Mouse (Mus musculus) neutrophil, adult 5-6 weeks (primary cell): ENCODE measurements at regions not wholly inside any gene's neighbourhood (a gene's known extent, or its start where the extent isn't known, plus 50 kb on each side); places are given as distances from the start of the nearest gene placed in this dataset.
A peak's percentile ranks its signal among the peaks of the same experiment; 100 is the strongest.

Experiments used
- ATAC-seq: fragments of 151-379, 151-347 bp; 2 replicates; pipeline ENCODE4 v1.8.0; 2017; ENCODE audit warnings: mild to moderate bottlenecking, moderate TSS enrichment; ENCODE audit not compliant: insufficient number of reproducible peaks, poor library complexity, low FRiP score, severe bottlenecking; ENCODE audit errors: extremely low read depth

GRCm38 (mm10) chr14:120102010-120102748 lies 59.9 kb upstream of the Oxgr1 start:
- no peak for ATAC-seq

DNA sequence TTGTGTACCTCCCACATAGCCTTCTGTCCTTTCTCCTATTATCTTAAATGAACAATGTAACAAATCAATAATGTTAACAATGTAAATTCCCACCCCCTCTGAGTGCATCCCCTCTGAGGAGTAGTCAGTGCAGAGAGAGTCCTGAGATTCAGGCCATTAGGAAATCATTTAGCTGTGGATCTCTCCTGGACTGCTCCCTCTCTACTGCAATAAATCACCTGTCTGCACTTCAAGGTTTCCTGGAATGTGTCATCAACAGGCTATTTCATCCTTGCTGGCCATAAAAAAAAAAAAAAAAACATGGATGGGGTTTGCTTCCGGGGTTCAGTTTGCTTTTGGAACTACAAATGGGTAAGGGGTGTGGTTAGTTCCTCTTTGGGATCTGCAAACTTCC lies 60.5 kb upstream of the Oxgr1 start:
- no peak for ATAC-seq

GRCm38 (mm10) chr14:120109846-120110245 lies 67.6 kb upstream of the Oxgr1 start:
- no peak for ATAC-seq

- ATAC-seq = no peak
Measured at GRCm38 (mm10) chr14:120113316-120113715, 71.1 kb upstream of the Oxgr1 start.

GRCm38 (mm10) chr14:120118582-120118981 lies 76.3 kb upstream of the Oxgr1 start:
- no peak for ATAC-seq

DNA sequence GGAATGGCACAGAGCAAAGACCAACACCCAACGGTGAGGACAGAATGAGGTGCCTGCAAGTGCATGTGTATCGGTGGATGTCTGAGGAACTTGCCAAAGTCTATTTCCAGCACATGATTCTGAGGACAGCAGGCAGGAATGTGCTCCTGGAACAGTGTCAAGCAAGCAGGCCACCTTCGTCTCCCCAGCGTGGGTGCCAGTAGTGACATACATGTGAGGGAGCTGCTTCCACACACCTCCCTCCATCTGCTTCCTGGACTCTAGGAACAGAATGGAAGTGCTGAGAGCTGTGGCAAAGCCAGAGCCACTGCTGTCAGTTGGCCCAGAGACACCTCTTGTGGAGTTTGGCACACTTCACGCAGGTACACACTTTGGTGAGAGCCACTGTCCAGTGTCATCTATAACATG lies 76.9 kb upstream of the Oxgr1 start:
- ATAC-seq = no peak

- no peak for ATAC-seq
Measured at GRCm38 (mm10) chr14:120119506-120119905, 77.3 kb upstream of the Oxgr1 start.

GRCm38 (mm10) chr14:120120261-120120660 lies 78.0 kb upstream of the Oxgr1 start:
- ATAC-seq = no peak

DNA sequence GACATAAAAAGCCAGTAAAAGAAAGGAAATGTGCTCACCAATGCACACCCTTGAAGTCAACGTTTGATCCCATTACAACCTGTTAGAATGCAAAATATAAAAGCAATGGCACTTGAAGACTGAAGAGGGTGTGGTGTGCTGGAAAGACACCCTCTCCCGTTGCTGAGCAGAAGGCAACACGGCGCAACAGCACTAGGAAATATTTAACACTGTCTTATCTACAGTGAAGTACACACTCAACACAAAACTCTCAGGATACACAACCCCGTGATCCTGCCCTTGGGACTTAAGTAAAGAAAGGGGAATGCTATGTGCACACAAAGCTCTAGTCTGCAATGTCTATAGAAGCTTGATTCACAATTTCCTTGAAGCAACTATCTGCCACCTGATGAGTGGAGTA lies 83.1 kb upstream of the Oxgr1 start:
- no peak for ATAC-seq

DNA sequence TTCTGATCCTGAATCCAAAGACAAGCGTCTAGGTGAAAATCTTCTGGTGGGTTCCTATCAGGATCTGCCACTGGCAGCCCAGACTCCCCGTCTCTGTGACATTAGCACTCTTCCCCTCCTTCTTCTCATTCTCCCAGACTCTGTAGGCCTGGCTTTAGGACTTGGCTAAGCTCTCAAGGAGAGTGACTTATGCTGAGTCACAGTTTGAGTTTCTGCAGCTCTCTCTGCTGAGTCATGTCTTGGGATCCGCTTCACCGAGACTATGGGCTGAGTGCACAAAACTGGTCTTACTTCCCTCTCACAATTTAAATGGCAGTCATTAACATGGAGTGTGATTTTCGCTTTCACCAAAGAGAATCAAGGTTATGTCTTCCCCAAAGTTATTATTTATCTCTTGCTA lies 85.2 kb upstream of the Oxgr1 start:
- no peak for ATAC-seq

DNA sequence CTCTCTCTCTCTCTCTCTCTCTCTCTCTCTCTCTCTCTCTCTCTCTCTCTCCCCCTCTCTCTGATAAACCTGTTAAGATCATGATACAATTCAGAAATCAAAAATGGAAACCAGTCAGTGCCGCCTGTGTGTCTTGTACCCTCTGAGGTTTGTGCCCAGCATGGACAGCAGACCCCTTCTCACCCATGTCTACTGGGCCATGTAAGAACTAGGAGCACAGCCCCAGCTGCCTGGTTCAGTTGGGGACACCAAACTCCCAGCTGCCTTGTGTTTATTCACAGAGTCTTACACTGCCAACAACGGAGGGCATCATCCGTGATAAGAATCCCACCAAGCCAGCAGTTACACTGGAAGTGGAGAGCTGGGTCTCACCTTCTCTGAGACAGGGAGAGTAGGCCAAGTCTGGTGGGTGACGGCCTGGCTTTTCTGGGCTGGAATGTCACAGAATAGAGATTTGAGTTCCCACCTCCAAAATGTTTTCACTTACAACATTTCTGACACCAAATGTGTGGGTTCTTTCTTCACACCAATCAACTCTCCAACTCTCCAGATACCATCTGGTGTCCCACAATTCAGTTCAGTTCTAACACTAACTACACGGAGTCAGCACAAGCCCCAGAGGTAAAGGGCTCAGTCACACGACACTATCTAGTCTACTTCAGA lies 92.2 kb upstream of the Oxgr1 start:
- ATAC-seq = no peak

GRCm38 (mm10) chr14:120135198-120135597 lies 93.0 kb upstream of the Oxgr1 start:
- ATAC-seq = no peak

- ATAC-seq = no peak
Measured at GRCm38 (mm10) chr14:120136736-120137135, 94.5 kb upstream of the Oxgr1 start.

DNA sequence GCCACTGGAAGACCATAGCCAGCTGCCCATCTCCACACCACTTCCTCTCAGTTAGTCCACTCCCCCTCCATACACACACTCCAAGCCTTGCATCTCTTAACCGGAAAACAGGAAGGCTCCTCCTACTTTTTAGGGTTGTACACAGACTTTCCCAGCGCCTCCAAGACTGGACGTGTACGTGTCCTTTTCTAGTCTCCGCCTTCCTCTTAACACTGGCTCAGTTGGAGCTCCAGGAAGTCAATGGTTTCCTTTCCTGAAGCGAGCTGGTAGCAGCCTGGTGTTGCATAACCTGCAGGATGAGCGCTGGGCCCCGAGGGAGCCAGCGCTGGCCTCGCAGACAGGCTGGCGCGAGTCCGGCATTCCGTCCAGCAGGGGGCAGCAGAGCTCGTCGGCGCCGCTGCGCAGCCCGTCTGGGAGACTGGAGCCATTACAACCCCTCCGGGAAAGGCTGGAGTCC lies 95.5 kb upstream of the Oxgr1 start:
- ATAC-seq = peak; percentile 82

GRCm38 (mm10) chr14:120138546-120138945 lies 96.3 kb upstream of the Oxgr1 start:
- no peak for ATAC-seq

DNA sequence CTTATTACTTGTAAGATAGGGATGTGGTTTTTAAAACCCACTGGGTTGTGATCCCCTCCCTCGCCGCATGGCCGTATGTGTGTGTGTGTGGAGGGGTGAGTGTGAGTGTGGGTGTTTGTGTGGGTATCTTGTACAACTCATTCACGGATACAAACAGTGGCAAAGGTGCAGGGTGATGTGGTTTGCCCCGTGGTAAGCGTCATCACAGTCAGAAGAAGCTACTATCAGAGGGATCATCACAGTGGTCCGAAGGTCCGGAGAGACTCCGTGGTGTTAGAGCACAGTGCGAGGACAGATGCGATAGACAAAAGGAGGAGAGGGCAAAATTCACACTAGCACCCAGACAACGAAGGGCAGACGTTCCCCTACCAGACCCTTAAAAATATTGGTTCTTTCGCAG lies 97.0 kb upstream of the Oxgr1 start:
- no peak for ATAC-seq

GRCm38 (mm10) chr14:120139671-120140071 lies 97.4 kb upstream of the Oxgr1 start:
- ATAC-seq = no peak

DNA sequence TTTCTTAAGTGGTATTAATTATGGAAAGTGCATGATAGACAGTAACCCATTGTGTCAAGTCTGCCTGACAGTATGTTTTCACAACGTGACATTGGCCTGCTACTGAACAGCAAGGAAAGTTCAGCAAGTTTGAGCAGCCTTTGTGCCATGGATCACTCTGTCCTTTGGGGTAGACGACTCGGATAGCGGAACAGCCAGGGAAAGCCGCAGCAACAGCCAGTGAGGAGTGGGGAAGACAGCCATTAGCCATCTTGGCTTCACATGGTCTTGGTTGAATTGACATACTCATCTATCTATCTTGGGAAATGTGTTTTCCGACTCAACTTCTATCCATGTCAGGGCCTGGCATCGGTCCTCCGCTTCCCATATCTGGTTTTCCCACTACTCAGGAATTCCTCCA lies 98.0 kb upstream of the Oxgr1 start:
- ATAC-seq = no peak

GRCm38 (mm10) chr14:120140791-120141747 lies 98.8 kb upstream of the Oxgr1 start:
- no peak for ATAC-seq

GRCm38 (mm10) chr14:120142281-120142680 lies 100.0 kb upstream of the Oxgr1 start:
- ATAC-seq = no peak
